Mouse (Mus musculus): ENCODE results near the gene Sarnp. TPM values are rescaled to one million over a fixed set of nuclear protein-coding genes. Genes with fewer than 3 reads are reported as not detected.

Gene Sarnp
- polyA plus RNA-seq, 1 experiment from 2014 or later, result 223 TPM

GRCm38 (mm10) chr10:128909567-128910028, 92.5 kb downstream of the Sarnp start:
- under 1% methylated on average over 41 of the region's 41 CpGs for WGBS
- H3K9me3 ChIP-seq (ENCODE audit: low read depth, low read length), result no peaks in the 10 kb centered on the region
- H3K9ac ChIP-seq, result peak overlapping the region; percentile 96
- H3K4me3 ChIP-seq (ENCODE audit: low read depth, low read length), result peak overlapping the region; percentile 86
- H3K4me1 ChIP-seq (ENCODE audit: insufficient read depth), result peaks cover 4% of the 10 kb centered on the region; the same call in 1 of the 2 replicates
- no peaks in the 10 kb centered on the region for H3K27me3 ChIP-seq (ENCODE audit: insufficient read depth, low read length)
- TF ChIP-seq CTCF (IDR thresholded peaks at IDR 0.05; ENCODE audit: low read depth), result no peak
- H3K36me3 ChIP-seq (ENCODE audit: insufficient read depth), result peaks cover 24% of the 10 kb centered on the region
- H3K4me2 ChIP-seq, result peak overlapping the region; percentile 74
- H3K27ac ChIP-seq (ENCODE audit: low read depth), result peak overlapping the region; percentile 92
- DNase-seq (peak; percentile 92), ATAC-seq (ENCODE audit: insufficient read depth) (peak; percentile 84)

GRCm38 (mm10) chr10:128910066-128910841, 93.1 kb downstream of the Sarnp start:
- Histone ChIP-seq H3K9ac (peak overlapping the region; percentile 96), H3K27ac (ENCODE audit: low read depth) (peak overlapping the region; percentile 92), H3K4me3 (ENCODE audit: low read depth, low read length) (peak overlapping the region; percentile 86), H3K4me1 (ENCODE audit: insufficient read depth) (peaks cover 4% of the 10 kb centered on the region; the same call in 1 of the 2 replicates), H3K36me3 (ENCODE audit: insufficient read depth) (peaks cover 30% of the 10 kb centered on the region), H3K9me3 (ENCODE audit: low read depth, low read length) (no peaks in the 10 kb centered on the region), H3K27me3 (ENCODE audit: insufficient read depth, low read length) (no peaks in the 10 kb centered on the region), H3K4me2 (peak overlapping the region; percentile 74)
- DNase-seq, result peak; percentile 76
- WGBS, result 1% methylated on average over 64 of the region's 66 CpGs
- peak; percentile 44 for ATAC-seq (ENCODE audit: insufficient read depth)
- TF ChIP-seq CTCF (IDR thresholded peaks at IDR 0.05; ENCODE audit: low read depth), result no peak

DNA sequence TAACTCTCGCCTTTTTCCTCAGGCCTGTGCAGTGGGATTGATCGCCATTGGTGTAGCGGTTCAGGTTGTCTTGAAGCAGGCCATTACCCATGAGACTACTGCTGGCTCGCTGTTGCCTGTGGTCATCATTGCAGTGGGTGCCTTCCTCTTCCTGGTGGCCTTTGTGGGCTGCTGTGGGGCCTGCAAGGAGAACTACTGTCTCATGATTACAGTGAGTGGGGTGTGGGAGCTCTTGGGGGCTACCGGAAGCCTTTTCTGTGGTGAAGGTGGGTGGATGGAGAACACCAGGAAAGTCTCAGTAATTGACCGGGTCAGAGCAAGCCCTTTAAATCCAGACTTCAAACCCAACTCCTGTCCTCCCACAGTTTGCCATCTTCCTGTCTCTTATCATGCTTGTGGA, 94.3 kb downstream of the Sarnp start:
- ATAC-seq (ENCODE audit: insufficient read depth) (no peak), DNase-seq (no peak)
- no peak overlapping the region for H3K27ac ChIP-seq (ENCODE audit: low read depth)
- no peak overlapping the region for H3K9ac ChIP-seq
- H3K9me3 ChIP-seq (ENCODE audit: low read depth, low read length), result no peaks in the 10 kb centered on the region
- 86% methylated on average over 6 of the region's 6 CpGs for WGBS
- peaks cover 4% of the 10 kb centered on the region; the same call in 1 of the 2 replicates for H3K4me1 ChIP-seq (ENCODE audit: insufficient read depth)
- H3K36me3 ChIP-seq (ENCODE audit: insufficient read depth), result peaks cover 36% of the 10 kb centered on the region
- no peaks in the 10 kb centered on the region for H3K27me3 ChIP-seq (ENCODE audit: insufficient read depth, low read length)
- no peak for TF ChIP-seq CTCF (IDR thresholded peaks at IDR 0.05; ENCODE audit: low read depth)
- H3K4me3 ChIP-seq (ENCODE audit: low read depth, low read length), result peak overlapping the region; percentile 86; the same call in 1 of the 2 replicates
- peak overlapping the region; percentile 74 for H3K4me2 ChIP-seq

GRCm38 (mm10) chr10:128912268-128912667, 95.1 kb downstream of the Sarnp start:
- no peaks in the 10 kb centered on the region for H3K9me3 ChIP-seq (ENCODE audit: low read depth, low read length)
- H3K4me2 ChIP-seq, result no peak overlapping the region
- no peak overlapping the region for H3K4me3 ChIP-seq (ENCODE audit: low read depth, low read length)
- DNase-seq (no peak), ATAC-seq (ENCODE audit: insufficient read depth) (no peak)
- no peak overlapping the region for H3K9ac ChIP-seq
- H3K4me1 ChIP-seq (ENCODE audit: insufficient read depth), result peaks cover 4% of the 10 kb centered on the region; the same call in 1 of the 2 replicates
- no peak for TF ChIP-seq CTCF (IDR thresholded peaks at IDR 0.05; ENCODE audit: low read depth)
- H3K27ac ChIP-seq (ENCODE audit: low read depth), result no peak overlapping the region
- H3K36me3 ChIP-seq (ENCODE audit: insufficient read depth), result peaks cover 45% of the 10 kb centered on the region
- H3K27me3 ChIP-seq (ENCODE audit: insufficient read depth, low read length), result no peaks in the 10 kb centered on the region
- 77% methylated on average over 4 of the region's 4 CpGs for WGBS

DNA sequence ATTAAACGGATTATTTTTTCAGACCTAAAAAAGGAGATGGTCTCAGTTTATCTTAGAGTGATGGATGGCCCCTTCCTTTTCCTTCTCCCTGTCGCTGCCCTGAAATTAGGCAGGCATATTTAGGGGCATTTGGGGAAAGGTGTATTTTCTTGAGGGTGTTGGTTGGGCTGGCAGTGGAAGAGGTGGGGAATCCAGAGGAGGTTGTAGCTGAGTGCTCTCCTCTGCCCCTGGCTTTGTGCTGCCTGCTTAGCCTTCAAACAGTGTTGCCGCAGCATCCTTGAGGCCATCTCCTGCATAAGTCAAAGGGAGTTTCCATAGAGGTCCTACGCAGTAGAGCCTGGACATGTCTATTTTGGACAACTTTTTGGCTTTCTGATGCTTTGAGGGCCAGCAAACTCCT, 95.7 kb downstream of the Sarnp start:
- H3K27me3 ChIP-seq (ENCODE audit: insufficient read depth, low read length), result no peaks in the 10 kb centered on the region
- peaks cover 4% of the 10 kb centered on the region; the same call in 1 of the 2 replicates for H3K4me1 ChIP-seq (ENCODE audit: insufficient read depth)
- H3K4me2 ChIP-seq, result no peak overlapping the region
- peaks cover 50% of the 10 kb centered on the region for H3K36me3 ChIP-seq (ENCODE audit: insufficient read depth)
- H3K27ac ChIP-seq (ENCODE audit: low read depth), result no peak overlapping the region
- 74% methylated on average over 4 of the region's 4 CpGs for WGBS
- ATAC-seq (ENCODE audit: insufficient read depth), result no peak
- TF ChIP-seq CTCF (IDR thresholded peaks at IDR 0.05; ENCODE audit: low read depth), result no peak
- no peaks in the 10 kb centered on the region for H3K9me3 ChIP-seq (ENCODE audit: low read depth, low read length)
- H3K9ac ChIP-seq, result no peak overlapping the region
- no peak for DNase-seq
- no peak overlapping the region for H3K4me3 ChIP-seq (ENCODE audit: low read depth, low read length)

DNA sequence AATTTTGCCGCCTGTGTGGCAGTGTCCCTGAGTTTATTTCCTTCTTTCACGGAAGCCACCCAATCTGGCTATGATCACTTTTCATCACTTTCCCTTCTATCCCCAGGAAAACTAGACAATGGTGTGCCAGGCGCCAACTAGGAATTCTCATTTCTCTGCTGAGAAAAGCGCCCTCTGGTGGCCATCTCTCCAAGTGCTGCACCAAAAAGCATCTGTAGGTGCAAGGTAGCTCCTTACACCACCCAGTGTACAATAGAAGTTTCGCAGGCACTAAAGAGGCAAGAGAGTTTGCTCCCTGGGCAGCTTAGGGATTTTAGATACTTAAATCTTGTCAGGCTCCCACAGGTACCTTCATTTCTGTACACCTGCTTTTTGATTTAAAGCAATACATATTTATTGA, 96.1 kb downstream of the Sarnp start:
- ATAC-seq (ENCODE audit: insufficient read depth), result no peak
- Histone ChIP-seq H3K9ac (no peak overlapping the region), H3K4me1 (ENCODE audit: insufficient read depth) (peaks cover 4% of the 10 kb centered on the region; the same call in 1 of the 2 replicates), H3K27me3 (ENCODE audit: insufficient read depth, low read length) (no peaks in the 10 kb centered on the region), H3K36me3 (ENCODE audit: insufficient read depth) (peaks cover 54% of the 10 kb centered on the region), H3K4me3 (ENCODE audit: low read depth, low read length) (no peak overlapping the region), H3K4me2 (no peak overlapping the region), H3K27ac (ENCODE audit: low read depth) (no peak overlapping the region), H3K9me3 (ENCODE audit: low read depth, low read length) (no peaks in the 10 kb centered on the region)
- 7% methylated on average over 5 of the region's 5 CpGs for WGBS
- peak; percentile 97 for DNase-seq
- peak; percentile 98 for TF ChIP-seq CTCF (IDR thresholded peaks at IDR 0.05; ENCODE audit: low read depth)

GRCm38 (mm10) chr10:128913696-128914095, 96.6 kb downstream of the Sarnp start:
- no peak overlapping the region for H3K9ac ChIP-seq
- H3K27ac ChIP-seq (ENCODE audit: low read depth), result no peak overlapping the region
- H3K27me3 ChIP-seq (ENCODE audit: insufficient read depth, low read length), result no peaks in the 10 kb centered on the region
- no peak for TF ChIP-seq CTCF (IDR thresholded peaks at IDR 0.05; ENCODE audit: low read depth)
- peaks cover 58% of the 10 kb centered on the region for H3K36me3 ChIP-seq (ENCODE audit: insufficient read depth)
- ATAC-seq (ENCODE audit: insufficient read depth) (no peak), DNase-seq (no peak)
- H3K9me3 ChIP-seq (ENCODE audit: low read depth, low read length), result no peaks in the 10 kb centered on the region
- WGBS, result 90% methylated on average over 12 of the region's 12 CpGs
- H3K4me2 ChIP-seq, result no peak overlapping the region
- H3K4me3 ChIP-seq (ENCODE audit: low read depth, low read length), result no peak overlapping the region
- peaks cover 4% of the 10 kb centered on the region; the same call in 1 of the 2 replicates for H3K4me1 ChIP-seq (ENCODE audit: insufficient read depth)
